Mouse (Mus musculus): ENCODE results near the gene Clec3b. TPM values are rescaled to one million over a fixed set of nuclear protein-coding genes. Genes with fewer than 3 reads are reported as not detected.

Clec3b gene
- polyA plus RNA-seq, 1 experiment from 2014 or later = 3.5 TPM

- Histone ChIP-seq H3K4me2 (replicated peaks; ENCODE audit: low read depth) (no peak overlapping the region), H3K27me3 (replicated peaks; ENCODE audit: control insufficient read depth, insufficient read depth, low read length) (no peaks in the 10 kb centered on the region), H3K4me1 (replicated peaks; ENCODE audit: control insufficient read depth, insufficient read depth, low read length) (no peaks in the 10 kb centered on the region), H3K9me3 (ENCODE audit: control insufficient read depth) (no peaks in the 10 kb centered on the region), H3K9ac (ENCODE audit: low read depth, low read length) (no peak overlapping the region), H3K36me3 (ENCODE audit: control insufficient read depth, insufficient read depth) (no peaks in the 10 kb centered on the region), H3K4me3 (ENCODE audit: low read depth, low read length) (no peak overlapping the region), H3K27ac (ENCODE audit: low read depth, low read length) (no peak overlapping the region)
- peak; percentile 74 for TF ChIP-seq CTCF (IDR thresholded peaks at IDR 0.05; ENCODE audit: low read depth)
- ATAC-seq = no peak; the same call in 1 of the 2 replicates
- 55% methylated on average over 8 of the region's 8 CpGs for WGBS
These were observed 7.5 kb downstream of the Clec3b start for GRCm38 (mm10) chr9:123158125-123158836.

- Histone ChIP-seq H3K4me1 (replicated peaks; ENCODE audit: control insufficient read depth, insufficient read depth, low read length) (no peaks in the 10 kb centered on the region), H3K9me3 (ENCODE audit: control insufficient read depth) (no peaks in the 10 kb centered on the region), H3K4me3 (ENCODE audit: low read depth, low read length) (no peak overlapping the region), H3K27ac (ENCODE audit: low read depth, low read length) (no peak overlapping the region), H3K36me3 (ENCODE audit: control insufficient read depth, insufficient read depth) (no peaks in the 10 kb centered on the region), H3K4me2 (replicated peaks; ENCODE audit: low read depth) (no peak overlapping the region), H3K27me3 (replicated peaks; ENCODE audit: control insufficient read depth, insufficient read depth, low read length) (no peaks in the 10 kb centered on the region), H3K9ac (ENCODE audit: low read depth, low read length) (no peak overlapping the region)
- no peak for ATAC-seq
- peak; percentile 94 for TF ChIP-seq CTCF (IDR thresholded peaks at IDR 0.05; ENCODE audit: low read depth)
- 59% methylated on average over 7 of the region's 7 CpGs for WGBS
These were observed 8.6 kb downstream of the Clec3b start for GRCm38 (mm10) chr9:123159330-123159729.

- Histone ChIP-seq H3K36me3 (ENCODE audit: control insufficient read depth, insufficient read depth) (no peaks in the 10 kb centered on the region), H3K27ac (ENCODE audit: low read depth, low read length) (no peak overlapping the region), H3K27me3 (replicated peaks; ENCODE audit: control insufficient read depth, insufficient read depth, low read length) (no peaks in the 10 kb centered on the region), H3K9ac (ENCODE audit: low read depth, low read length) (no peak overlapping the region), H3K4me3 (ENCODE audit: low read depth, low read length) (no peak overlapping the region), H3K4me1 (replicated peaks; ENCODE audit: control insufficient read depth, insufficient read depth, low read length) (no peaks in the 10 kb centered on the region), H3K4me2 (replicated peaks; ENCODE audit: low read depth) (no peak overlapping the region), H3K9me3 (ENCODE audit: control insufficient read depth) (no peaks in the 10 kb centered on the region)
- TF ChIP-seq CTCF (IDR thresholded peaks at IDR 0.05; ENCODE audit: low read depth) = no peak
- no peak for ATAC-seq
- 57% methylated on average over 2 of the region's 2 CpGs for WGBS
These were observed 11.0 kb downstream of the Clec3b start for GRCm38 (mm10) chr9:123161792-123162191.

- Histone ChIP-seq H3K27ac (ENCODE audit: low read depth, low read length) (no peak overlapping the region), H3K9ac (ENCODE audit: low read depth, low read length) (no peak overlapping the region), H3K4me2 (replicated peaks; ENCODE audit: low read depth) (no peak overlapping the region), H3K9me3 (ENCODE audit: control insufficient read depth) (no peaks in the 10 kb centered on the region), H3K27me3 (replicated peaks; ENCODE audit: control insufficient read depth, insufficient read depth, low read length) (no peaks in the 10 kb centered on the region), H3K36me3 (ENCODE audit: control insufficient read depth, insufficient read depth) (no peaks in the 10 kb centered on the region), H3K4me3 (ENCODE audit: low read depth, low read length) (no peak overlapping the region), H3K4me1 (replicated peaks; ENCODE audit: control insufficient read depth, insufficient read depth, low read length) (no peaks in the 10 kb centered on the region)
- peak; percentile 41; the same call in 1 of the 2 replicates for ATAC-seq
- 76% methylated on average over 4 of the region's 4 CpGs for WGBS
- no peak for TF ChIP-seq CTCF (IDR thresholded peaks at IDR 0.05; ENCODE audit: low read depth)
These were observed 12.4 kb downstream of the Clec3b start for GRCm38 (mm10) chr9:123162985-123163694.

GRCm38 (mm10) chr9:123165781-123166443 lies 15.2 kb downstream of the Clec3b start:
- WGBS = 91% methylated on average over 3 of the region's 3 CpGs

GRCm38 (mm10) chr9:123173760-123174159 lies 23.0 kb downstream of the Clec3b start:
- H3K9me3 ChIP-seq (ENCODE audit: control insufficient read depth) = no peaks in the 10 kb centered on the region
- no peak for TF ChIP-seq CTCF (IDR thresholded peaks at IDR 0.05; ENCODE audit: low read depth)
- H3K9ac ChIP-seq (ENCODE audit: low read depth, low read length) = no peak overlapping the region
- H3K4me2 ChIP-seq (replicated peaks; ENCODE audit: low read depth) = no peak overlapping the region
- H3K27me3 ChIP-seq (replicated peaks; ENCODE audit: control insufficient read depth, insufficient read depth, low read length) = no peaks in the 10 kb centered on the region
- H3K4me1 ChIP-seq (replicated peaks; ENCODE audit: control insufficient read depth, insufficient read depth, low read length) = no peaks in the 10 kb centered on the region
- no peak overlapping the region for H3K4me3 ChIP-seq (ENCODE audit: low read depth, low read length)
- H3K36me3 ChIP-seq (ENCODE audit: control insufficient read depth, insufficient read depth) = peaks cover 22% of the 10 kb centered on the region
- H3K27ac ChIP-seq (ENCODE audit: low read depth, low read length) = no peak overlapping the region
- WGBS = 86% methylated on average over 6 of the region's 6 CpGs
- ATAC-seq = no peak

More at GRCm38 (mm10) chr9:123165781-123166443, 15.2 kb downstream of the Clec3b start:
- Histone ChIP-seq H3K27me3 (replicated peaks; ENCODE audit: control insufficient read depth, insufficient read depth, low read length) (no peaks in the 10 kb centered on the region), H3K4me3 (ENCODE audit: low read depth, low read length) (no peak overlapping the region), H3K4me1 (replicated peaks; ENCODE audit: control insufficient read depth, insufficient read depth, low read length) (no peaks in the 10 kb centered on the region), H3K9me3 (ENCODE audit: control insufficient read depth) (no peaks in the 10 kb centered on the region), H3K9ac (ENCODE audit: low read depth, low read length) (no peak overlapping the region), H3K36me3 (ENCODE audit: control insufficient read depth, insufficient read depth) (no peaks in the 10 kb centered on the region), H3K27ac (ENCODE audit: low read depth, low read length) (no peak overlapping the region), H3K4me2 (replicated peaks; ENCODE audit: low read depth) (no peak overlapping the region)
- no peak for TF ChIP-seq CTCF (IDR thresholded peaks at IDR 0.05; ENCODE audit: low read depth)
- ATAC-seq = no peak
